Mouse (Mus musculus) monocyte, adult 59 days (primary cell): ENCODE results near the gene Svs1. TPM values are rescaled to one million over a fixed set of nuclear protein-coding genes. Genes with fewer than 3 reads are reported as not detected.

Experiments
- total RNA-seq, 2 experiments: library from RNA; stranded (reverse); gene quantifications; one replicate each; pipeline ENCODE4 v1.2.4; 2023

Gene Svs1
- not detected for total RNA-seq

DNA sequence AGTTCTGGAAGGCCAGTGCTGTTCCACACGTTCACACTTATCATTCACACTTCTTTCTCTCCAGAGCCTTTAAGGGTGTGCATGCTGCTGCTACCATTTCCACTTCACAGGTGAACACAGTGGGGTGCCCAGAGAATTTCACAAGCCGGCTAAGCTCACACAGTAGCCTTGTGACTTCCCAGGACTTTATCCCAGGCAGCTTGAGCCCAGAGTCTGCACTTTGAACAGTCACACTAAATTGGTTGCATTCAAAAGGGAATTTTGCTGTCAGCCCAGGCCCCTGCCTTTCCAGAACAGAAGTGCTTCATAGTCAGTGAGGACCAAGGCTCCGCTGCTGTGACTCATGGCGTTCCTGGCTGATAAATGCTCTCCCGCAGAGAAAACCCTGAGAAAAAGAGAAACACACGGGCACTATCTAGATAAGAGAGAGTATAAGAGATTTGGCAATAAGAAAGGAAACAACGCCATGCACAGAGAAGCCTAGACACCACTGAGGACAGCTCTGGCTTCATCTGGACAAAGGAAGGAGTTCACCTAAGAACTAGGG is at the start of gene Svs1:
Gene Svs1 (plus strand): TSS at position 418 of the 547 bp plus-strand sequence.

DNA sequence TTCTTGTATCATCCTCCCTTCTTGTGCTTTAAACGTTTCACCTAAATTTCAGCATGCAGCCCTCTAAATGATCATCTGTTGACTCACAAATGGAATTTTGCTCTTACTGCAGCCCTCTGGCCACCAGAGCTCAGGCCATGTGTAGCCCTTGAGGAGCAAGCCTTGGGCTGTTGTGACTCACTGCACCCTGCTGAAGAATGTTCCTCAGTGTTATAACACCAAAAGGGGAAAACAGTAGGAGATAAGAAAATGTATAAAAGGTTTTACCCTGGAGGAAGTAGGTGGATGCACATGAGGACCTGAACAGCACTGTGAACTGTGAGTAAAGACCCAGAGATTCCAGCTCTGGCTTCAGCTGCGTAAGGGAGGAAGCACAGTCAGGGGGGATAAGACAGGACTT is 12.0 kb upstream of the Svs1 start, which contains the start of gene Doxl2:
Gene Doxl2 (plus strand): TSS at position 301 of the 400 bp plus-strand sequence.

DNA sequence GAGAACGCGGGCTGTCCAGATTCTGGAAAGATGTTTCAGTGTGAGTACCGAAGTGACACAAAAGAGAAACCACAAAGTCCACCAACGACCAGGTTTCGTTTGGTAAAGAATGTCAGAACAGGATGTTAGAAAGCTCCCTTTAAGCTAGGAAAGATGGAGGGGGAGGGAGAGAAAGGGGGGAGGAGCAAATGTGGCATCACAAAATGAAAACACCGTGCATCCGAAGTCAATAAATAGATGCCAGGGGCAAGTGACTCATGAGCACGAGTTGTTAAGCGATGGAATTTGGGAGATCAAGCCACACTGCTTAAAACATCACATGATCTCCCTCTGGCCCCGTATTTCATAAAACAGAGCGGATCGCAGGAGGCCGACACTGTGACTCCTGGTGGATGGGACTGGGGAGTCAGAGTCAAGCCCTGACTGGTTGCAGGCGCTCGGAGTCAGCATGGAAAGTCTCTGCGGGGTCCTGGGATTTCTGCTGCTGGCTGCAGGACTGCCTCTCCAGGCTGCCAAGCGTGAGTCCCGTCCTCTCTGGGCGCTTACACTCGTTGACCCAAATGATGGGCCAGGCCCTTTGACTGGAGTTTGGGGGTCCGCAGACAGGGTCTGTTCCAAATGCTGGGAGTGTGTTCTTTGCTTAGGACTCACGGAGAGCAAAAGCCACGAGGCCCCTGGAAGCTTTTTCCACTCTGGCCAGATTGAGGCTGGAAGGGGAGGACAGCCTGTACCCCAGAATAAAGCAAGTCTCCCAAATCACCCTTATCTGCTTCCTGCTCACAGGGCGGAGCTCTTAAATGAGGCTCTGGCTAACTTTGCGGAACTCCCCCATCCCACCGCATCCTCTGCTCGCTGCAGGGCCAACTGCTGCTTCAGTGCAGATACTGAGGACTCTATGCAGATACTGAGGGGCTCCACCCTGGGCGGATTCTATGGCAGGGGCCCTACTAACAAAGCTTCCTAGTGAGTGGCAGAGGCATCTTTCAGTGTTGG is 49.9 kb downstream of the Svs1 start, which contains the start of gene Gpnmb:
Gene Gpnmb (plus strand): TSS at position 272 of the 993 bp plus-strand sequence.

Other genes with a start within 250 kb of the Svs1 start
- gene Gimap1, start 247.8 kb upstream of the Svs1 start, total RNA-seq = 1 to 10 TPM; 1.1 to 1.6 TPM
- gene Gimap5, start 240.7 kb upstream of the Svs1 start, total RNA-seq = 1 to 10 TPM in 1 of 2 experiments, under 1 TPM in 1; 0.46 to 1.2 TPM
- gene Gimap3, start 216.0 kb upstream of the Svs1 start, total RNA-seq = 1 to 10 TPM in 1 of 2 experiments, under 1 TPM in 1; 1.00 to 1.8 TPM
- gene Tmem176a, start 145.9 kb upstream of the Svs1 start, total RNA-seq = 10 to 100 TPM; 72.6 to 75.1 TPM
- 100 to 1,000 TPM; 215 to 221 TPM for gene Tmem176b, start 145.4 kb upstream of the Svs1 start, total RNA-seq
- gene Aoc1, start 114.0 kb upstream of the Svs1 start, total RNA-seq = not detected
- not detected for gene 1600015I10Rik, start 57.0 kb upstream of the Svs1 start, total RNA-seq
- not detected for gene Doxl2, start 11.9 kb upstream of the Svs1 start, total RNA-seq
- gene Gpnmb, start 49.7 kb downstream of the Svs1 start, total RNA-seq = 1 to 10 TPM; 1.1 to 1.7 TPM
- gene Malsu1, start 86.9 kb downstream of the Svs1 start, total RNA-seq = 10 to 100 TPM; 27.7 to 28.0 TPM
- gene Igf2bp3, start 228.1 kb downstream of the Svs1 start, total RNA-seq = under 1 TPM; 0.10 to 0.36 TPM